Mouse (Mus musculus): ENCODE measurements around the gene Msrb1.
"Not testable (repeated sequence)": the region's sequence is repeated elsewhere in the genome, so short reads cannot be mapped to it uniquely, and the experiment has no call there.

Msrb1 gene

DNA sequence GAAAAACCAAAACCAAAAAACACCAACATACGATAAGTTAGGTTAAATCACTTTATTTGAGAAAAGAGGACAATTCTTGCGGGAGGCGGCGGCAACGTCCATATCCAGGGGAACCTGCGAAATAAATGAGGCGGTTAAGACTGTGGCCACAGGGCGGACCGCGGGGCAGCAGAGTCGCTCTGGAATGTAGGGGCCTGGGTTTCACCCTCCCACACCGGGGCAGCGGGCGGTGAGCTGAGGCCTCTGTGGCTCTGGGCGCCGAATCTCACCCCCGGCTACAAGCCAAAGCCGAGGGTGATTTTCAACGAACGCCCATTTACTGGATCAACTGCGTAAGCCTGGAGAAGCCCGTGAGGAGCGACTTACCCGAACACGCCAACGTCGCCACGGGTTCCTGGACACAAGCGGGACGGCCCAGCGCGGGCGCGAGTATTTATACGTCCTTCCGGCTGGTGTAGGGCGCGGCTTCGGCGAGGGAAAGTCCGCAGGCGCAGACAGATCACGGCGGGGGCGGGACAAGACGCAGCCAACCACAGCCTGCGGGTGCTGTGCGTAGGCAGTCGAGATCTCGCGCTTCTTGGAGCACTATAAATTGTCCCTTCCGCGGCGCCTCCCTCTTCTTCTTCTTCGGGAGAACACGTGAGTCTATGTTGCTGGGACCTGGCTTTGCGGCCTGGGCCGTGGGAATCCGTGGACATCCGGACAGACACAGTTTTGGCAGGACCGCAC lies 16.8 kb upstream of the Msrb1 start:
- peak; percentile 93 for DNase-seq (ENCODE audit: low spot score)

DNA sequence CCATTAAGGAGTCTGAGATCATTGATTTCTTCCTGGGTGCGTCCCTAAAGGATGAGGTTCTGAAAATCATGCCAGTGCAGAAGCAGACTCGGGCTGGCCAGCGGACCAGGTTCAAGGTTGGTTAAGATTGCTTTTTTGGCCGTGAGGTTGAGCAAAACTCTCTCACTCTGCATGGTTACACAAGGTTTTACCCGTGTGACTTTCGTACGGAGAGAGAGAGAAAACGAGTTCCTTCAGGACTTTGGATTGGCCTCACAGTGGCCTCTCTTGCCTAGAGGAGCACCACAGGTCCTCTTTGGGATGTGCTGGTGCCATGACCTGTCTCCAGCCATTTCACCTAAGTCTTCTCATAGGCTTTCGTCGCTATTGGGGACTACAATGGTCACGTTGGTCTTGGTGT lies 15.8 kb upstream of the Msrb1 start:
- not testable (repeated sequence) for DNase-seq (ENCODE audit: low spot score)

DNA sequence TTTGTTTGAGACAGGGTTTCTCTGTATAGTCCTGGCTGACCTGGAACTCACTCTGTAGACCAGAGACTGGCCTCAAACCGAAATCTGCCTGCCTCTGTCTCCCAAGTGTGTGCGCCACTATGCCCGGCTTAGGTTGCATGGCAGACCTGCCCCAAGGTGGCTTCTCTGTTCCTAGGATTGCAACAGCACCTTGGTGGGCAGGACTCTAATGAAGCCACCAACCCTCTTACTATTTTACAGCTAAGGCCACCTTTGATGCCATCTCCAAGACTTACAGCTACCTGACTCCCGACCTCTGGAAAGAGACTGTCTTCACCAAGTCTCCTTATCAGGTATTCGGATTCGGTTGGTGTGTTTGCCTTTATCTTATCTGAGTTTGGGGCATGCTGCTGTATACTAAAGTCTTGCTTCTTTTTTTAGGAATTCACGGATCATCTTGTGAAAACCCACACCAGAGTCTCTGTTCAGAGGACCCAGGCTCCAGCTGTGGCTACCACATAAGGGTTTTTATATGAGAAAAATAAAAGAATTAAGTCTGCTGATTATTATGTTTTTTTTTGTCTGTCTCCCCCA lies 15.0 kb upstream of the Msrb1 start:
- not testable (repeated sequence) for DNase-seq (ENCODE audit: low spot score)

DNA sequence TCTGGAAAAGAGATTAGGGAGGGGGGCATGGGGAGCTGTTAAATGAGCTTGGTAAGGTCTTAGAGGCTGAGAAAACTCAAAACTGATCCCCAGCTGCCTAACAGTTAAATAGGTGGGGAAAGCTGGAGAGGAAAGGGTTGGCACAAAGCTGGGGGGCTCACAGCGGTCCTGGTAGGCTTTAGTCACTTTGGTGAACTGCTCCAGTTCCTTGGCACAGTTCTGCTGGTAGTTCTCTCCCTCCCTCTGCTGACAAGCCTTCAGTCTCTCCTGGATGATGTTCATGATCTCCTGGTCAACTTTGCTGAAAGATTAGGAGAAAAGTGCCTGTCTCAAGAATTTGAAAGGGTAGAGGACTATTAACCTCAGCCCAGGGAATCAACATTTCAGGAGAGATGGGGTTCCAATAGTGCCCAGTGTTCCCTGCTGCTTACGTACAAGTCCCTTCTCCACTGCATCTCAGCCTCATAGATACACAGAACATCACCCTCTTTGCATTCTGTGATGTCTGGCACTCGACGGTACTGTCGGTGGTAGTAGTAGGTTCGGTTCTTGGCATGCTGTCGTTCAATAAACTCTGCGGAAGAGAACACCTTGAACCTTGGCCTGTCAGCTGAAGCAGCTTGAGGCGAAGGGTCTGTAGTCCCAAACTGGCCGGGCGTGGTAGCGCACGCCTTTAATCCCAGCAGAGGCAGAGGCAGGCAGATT lies 14.1 kb upstream of the Msrb1 start:
- no peak for DNase-seq (ENCODE audit: low spot score)

DNA sequence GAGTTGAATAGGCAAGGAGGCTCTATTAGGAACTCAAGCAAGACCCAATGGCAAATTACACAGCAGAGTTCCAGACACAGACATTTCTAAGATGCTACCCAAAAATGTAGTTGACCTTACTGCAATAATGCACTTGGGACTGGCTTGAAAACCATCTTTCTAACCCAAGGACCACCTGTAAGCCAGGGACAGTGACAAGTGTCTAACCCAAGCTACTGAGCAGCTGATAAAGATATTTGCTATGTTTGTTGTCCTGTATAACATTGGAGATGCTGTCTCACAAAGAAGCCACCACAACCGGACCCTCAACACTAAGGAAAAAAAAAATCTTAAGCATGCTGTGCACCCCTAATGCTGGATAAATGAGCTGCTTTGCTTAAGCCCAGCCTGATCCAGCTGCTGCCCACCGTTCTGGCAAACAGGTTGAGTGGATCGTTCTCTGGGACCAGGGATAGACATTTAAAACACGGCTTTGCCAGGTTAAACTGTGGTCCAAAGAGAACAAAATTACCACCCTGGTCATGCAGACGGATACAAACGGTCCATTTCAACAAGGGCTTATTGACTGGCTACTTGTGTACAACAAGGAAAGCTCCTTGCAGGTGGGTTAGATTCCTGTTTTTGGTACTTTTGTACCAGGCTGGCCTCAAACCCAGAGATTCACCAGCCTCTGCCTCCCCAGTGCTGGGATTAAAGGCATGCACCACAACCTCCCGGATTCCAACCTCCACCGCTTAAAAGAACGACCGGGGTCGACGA lies 13.1 kb upstream of the Msrb1 start:
- DNase-seq (ENCODE audit: low spot score) = no peak

DNA sequence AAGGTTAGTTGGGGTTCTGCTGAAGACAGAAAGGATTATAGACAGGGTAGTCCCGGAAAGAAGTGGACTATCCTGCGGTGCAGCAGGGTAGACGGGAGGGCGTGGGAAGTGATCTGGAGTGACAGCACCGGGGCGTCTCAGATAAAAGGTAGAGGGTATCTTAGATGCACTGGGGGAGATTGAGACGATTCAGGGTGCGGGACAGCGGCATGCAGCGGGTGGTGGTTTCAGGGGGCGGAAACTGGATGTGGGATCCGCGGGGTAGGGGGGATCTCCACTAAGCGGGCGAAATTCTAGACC lies 12.6 kb upstream of the Msrb1 start:
- DNase-seq (ENCODE audit: low spot score) = peak; percentile 37

DNA sequence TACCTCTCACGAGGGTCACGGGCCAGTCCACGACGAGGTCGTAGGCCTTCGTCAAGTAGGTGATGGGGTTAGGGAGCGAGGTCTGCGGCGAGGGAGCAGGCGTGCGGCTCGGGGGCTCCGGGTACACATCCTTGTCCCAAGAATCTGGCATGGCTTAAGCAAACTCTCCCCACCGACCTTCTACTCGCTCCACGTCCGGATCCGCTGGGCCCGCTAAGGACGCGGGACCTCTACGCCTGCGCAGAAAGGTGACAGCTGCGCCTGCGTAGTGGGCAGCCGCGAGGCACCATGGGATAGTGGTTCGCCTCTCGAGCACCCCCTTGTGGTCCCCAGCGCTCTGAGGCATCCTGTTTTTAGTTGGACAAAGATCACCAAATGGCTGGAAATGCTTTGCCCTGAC lies 12.3 kb upstream of the Msrb1 start, which contains the start of gene Ndufb10:
TSS of gene Ndufb10 (minus strand) at position 295 of the 400 bp plus-strand sequence.
- DNase-seq (ENCODE audit: low spot score) = peak; percentile 99

DNA sequence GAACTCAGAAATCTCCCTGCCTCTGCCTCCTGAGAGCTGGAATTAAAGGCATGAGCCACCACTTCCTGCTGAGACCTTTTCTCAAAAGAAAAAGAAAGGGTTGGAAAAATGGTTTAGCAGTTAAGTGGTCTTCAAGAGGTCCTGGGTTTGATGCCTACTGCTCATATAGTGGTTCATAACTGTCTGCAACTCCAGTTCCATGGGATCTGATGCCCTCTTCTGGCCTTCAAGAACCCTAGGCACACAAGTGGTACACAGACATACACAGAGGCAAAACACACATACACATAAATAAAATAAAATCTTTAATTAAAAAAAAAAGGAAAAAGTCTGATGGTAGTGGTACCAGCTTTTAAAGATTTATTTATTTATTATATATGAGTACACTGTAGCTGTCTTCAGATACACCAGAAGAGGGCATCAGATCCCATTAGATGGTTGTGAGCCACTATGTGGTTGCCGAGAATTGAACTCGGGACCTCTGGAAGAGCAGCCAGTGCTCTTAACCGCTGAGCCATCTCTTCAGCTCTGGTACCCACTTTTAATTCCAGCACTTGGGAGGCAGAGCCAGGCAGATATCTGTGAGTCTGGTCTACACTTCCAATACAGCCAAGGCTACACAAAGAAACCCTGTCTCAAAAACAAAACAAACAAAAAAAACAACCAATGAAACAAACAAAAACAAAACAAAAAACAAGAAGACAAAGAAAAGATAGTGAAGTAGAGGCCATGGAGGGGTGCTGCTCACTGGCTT lies 10.6 kb upstream of the Msrb1 start:
- no peak for DNase-seq (ENCODE audit: low spot score)

DNA sequence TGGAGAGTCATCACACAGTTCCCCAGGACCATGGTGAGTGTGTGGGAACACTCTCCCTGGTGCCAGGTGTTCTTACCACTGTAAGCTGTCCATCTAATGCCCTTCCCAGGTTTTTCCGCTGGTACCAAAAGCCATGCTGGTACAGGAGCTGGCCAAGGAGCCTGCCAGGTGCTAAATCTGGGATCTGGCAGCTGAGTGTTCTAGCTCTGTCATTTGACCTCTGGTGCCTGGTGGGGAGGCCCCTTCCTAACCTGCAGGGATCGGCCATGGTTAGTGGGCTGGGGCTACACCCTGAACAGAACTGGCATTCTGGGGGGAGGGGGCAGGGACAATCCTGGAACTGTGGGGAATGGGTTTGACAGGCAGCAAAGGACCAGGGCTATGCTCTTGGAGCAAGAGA lies 8.8 kb upstream of the Msrb1 start, which contains the start of gene Rpl3l:
TSS of gene Rpl3l (plus strand) at position 203 of the 400 bp plus-strand sequence.
- DNase-seq (ENCODE audit: low spot score) = no peak

DNA sequence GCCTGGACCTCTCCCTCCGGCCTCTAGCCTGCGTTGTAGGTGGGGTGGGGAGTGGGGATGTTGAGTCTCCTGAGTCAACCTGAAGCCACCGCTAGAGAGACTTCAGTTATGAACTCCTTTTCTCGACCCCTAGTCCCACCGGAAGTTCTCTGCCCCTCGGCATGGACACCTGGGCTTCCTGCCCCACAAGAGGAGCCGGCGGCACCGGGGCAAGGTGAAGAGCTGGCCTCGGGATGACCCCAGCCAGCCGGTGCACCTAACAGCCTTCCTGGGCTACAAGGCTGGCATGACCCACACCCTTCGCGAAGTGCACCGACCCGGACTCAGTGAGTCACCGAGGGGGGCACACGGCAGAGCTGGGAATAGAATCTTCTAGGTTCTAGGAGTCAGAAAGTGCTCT lies 8.3 kb upstream of the Msrb1 start:
- no peak for DNase-seq (ENCODE audit: low spot score)

DNA sequence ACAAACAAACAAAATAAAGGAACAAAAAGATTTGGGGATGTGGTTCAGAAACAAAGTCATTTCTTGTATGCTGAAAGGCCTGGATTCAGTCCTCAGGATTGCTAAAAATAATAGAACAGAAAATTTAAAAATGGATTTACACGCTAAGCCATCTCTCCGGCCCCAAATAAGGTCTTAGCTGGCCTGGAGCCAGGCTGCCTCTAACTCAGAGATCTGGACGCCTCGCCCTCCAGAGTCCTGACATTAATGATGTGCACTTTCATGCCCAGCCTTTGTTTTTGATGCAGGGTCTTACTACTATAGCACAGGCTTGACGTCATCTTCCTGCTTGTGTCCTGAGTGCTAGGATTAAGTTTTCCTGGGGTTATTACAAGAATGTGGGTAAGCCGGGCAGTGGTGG lies 7.4 kb upstream of the Msrb1 start:
- no peak for DNase-seq (ENCODE audit: low spot score)

DNA sequence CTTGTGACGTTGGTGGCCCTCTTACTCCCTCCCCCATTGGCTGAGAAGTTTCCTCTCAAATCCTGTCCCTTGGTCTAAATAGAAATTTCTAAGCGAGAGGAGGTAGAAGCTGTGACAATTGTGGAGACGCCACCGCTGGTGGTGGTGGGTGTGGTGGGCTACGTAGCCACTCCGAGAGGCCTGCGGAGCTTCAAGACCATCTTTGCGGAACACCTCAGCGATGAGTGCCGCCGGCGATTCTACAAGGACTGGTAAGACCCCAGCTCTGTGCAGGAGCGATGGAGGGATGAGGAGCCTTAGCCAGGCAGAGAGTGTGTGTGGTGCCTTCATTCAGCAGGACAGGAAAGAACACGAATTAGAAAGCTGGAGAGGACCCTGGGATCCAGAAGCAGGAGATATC lies 5.7 kb upstream of the Msrb1 start:
- no peak for DNase-seq (ENCODE audit: low spot score)

DNA sequence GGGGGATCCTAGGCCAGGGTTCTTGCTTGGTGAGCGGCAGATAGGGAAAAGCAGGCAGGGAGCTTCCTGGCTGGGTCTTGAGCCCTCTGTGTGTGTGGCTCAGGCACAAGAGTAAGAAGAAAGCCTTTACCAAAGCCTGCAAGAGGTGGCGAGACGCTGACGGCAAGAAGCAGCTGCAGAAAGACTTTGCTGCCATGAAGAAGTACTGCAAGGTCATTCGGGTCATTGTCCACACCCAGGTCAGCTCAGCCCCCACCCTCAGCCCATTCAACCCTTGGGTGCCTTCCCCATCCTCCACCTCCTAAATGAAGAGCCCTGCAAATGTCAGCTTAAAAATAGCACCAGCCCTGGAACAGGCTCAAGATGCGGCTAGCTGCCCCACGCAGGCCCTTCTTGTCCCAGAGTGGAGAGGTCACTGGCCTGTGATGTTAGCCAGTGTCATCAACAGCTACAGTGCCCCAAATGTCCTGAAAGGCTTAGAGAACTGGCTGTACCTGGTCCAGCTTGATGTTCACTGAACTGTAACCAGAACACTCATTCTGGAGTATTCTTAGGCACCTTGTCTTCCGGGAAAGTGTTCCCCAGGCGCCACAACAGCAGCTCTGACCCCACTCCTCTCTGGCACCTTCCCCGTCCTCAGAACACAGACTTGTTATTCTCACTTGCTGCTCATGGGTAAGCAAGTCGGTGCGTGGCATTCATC lies 4.1 kb upstream of the Msrb1 start:
- no peak for DNase-seq (ENCODE audit: low spot score)

DNA sequence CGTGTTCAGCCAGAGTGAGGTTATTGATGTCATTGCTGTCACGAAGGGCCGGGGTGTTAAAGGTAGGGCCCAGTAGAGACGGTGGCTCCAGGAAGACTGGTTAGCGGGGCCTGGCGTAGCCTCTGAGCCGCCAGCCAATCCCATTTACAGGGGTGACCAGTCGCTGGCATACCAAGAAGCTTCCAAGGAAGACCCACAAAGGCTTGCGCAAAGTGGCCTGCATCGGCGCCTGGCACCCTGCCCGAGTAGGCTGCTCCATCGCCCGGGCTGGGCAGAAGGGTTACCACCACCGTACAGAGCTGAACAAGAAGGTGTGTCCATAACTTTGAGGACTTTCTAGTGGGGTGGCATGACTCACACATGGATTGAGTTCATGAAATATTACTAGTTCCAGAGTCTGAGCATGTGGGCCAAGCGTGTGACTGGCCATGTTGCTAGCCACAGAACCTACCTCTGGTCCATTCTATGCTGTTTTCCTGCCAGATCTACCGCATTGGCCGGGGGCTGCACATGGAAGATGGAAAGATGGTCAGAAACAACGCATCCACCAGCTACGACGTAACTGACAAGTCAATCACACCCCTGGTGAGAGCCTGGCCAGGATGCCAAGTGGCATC lies 2.9 kb upstream of the Msrb1 start:
- DNase-seq (ENCODE audit: low spot score) = no peak

DNA sequence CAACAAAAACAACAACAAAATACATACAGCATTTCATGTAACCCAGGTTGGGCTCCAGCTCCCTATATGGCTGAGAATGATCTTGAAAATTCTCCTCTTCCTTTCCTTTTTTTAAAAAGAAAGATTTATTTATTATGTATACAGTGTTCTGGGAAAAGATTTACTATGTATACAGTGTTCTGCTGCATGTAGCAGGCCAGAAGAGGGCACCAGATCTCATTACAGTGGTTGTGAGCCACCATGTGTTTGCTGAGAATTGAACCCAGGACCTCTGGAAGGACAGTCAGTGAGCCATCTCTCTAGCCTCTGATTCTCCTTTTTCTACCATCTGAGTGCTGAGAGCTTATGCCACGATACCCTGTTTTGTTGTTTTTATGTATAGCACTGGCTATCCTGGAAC lies 1.9 kb upstream of the Msrb1 start:
- DNase-seq (ENCODE audit: low spot score) = no peak

DNA sequence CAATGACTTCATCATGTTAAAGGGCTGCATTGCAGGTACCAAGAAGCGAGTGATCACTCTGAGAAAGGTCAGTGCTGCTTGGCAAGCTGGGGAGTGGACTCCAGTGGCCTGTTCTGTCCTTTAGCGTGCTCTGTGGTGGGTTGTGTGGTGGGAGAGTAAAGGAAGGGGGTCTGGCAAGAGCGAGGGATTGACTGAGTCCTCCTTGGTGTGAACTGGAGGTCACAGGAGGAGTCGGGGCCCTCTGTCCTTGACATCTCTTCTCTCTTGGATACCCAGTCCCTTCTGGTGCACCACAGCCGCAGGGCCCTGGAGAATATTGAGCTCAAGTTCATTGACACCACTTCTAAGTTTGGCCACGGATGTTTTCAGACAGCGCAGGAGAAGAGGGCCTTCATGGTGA lies 996 bp upstream of the Msrb1 start:
- DNase-seq (ENCODE audit: low spot score) = no peak

DNA sequence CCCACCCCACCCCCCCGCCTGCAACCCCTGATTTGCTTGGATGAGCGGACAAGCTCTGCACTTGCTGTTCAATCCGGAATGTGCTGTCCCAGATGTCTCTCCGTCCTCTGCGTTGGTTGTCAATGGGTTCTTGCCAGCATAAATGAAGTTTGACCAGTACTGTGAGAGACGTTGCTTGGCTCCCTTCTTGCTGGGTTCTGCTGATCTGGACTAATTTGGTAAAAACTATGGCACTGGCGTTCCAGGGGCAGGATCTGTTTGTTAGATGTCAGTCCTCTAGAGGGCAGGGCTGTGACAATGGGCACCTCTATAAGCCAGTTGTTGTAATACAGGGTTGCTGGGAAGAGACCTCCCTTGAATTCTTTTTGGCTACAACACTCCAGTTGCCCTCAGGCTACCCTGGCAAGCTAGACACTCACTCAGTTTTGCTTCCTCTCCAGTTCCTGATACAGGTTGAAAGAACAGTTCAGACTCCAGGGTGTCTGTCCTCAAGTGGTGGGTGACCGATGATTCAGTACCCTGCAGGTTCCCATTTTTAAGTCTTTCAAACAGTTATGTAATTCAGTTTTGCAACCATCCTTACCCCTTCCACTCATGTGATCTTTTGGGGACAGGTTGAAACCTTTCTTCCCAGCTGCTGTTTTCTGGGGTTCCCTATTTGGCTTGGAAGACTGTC lies 831 bp downstream of the Msrb1 start:
- DNase-seq (ENCODE audit: low spot score) = no peak

DNA sequence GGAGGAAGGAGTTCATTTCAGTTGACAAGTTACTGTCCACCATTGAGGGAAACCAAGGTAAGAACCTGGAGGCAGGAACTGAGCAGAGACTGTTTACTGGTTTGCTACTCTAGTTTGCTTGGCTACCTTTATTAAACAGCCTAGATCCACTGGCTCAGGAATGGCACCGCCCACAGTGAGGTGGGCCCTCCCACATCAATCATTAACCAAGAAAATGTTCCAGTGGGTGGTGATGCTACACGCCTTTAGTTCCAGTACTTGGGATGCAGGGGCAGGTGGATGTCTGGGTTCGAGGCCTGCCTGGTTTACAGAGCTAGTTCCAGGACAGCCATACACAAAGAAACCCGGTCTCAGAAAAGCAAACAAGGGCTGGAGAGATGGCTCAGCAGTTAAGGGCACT lies 1.8 kb downstream of the Msrb1 start:
- DNase-seq (ENCODE audit: low spot score) = no peak

DNA sequence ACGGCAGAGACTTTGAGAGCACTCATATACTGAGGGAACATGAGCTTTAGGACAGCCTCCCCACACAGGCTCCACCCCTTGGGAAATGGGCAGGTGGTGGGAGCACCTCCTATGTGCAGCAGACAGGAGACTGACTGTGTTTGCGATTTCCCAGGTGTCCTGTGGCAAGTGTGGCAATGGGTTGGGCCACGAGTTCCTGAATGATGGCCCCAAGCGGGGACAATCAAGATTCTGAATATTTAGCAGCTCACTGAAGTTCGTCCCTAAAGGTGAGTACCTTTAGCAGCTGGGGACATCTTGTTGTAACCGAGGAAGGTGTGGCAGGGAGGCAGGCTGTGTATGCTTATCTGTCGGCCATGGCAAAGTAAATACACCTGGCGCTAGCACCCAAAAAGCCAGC lies 3.5 kb downstream of the Msrb1 start:
- DNase-seq (ENCODE audit: low spot score) = no peak

DNA sequence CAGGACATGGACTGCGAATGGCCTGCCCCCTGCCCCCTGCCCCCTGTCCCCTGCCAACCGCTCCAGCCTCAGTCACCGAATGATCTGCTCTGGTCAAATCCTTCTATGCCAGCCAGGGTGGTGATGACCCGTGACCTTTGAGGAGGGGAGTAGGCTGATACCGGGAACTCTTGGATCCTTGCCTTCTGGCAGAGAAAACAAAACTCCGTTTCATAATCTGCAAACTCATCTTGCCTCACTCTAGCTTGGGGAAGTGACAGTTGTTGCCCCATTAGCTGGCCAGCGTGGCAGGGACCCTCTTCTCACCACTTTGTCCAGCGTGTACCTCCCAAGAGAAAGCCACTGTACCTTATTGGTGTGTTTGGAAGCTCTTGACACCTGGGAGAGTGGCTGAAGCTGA lies 5.9 kb downstream of the Msrb1 start:
- no peak for DNase-seq (ENCODE audit: low spot score)

Measured in urinary bladder, postnatal 25 days (tissue).